In genomic region chr16:18194208-18194985, GRCm38 (mm10) we compare ENCODE assay signal across 9 mouse cellular contexts. TPM values are rescaled to one million over a fixed set of nuclear protein-coding genes. Genes with fewer than 3 reads are reported as not detected.
DNase-seq lines count a peak whose midpoint lies in the region; ATAC-seq and TF ChIP-seq lines count a peak whose summit lies in the region.
"Had no signal": no experiment of that assay in that cellular context is flagged by ENCODE, and none has a peak within 500 bp of the region (broad histone marks: within the 10 kb centered on the region; RNA-seq: fewer than 3 reads in every experiment).

No protein-coding gene starts in this region.

- no peak for TF ChIP-seq CTCF in bone marrow macrophage, adult 2 months (IDR thresholded peaks at IDR 0.05; ENCODE audit: low read depth, low read length)

- no peaks in the 10 kb centered on the region for H3K36me3 ChIP-seq in hindbrain, embryonic 16.5 days (ENCODE audit: control insufficient read depth, insufficient read depth, low read length)

- peak overlapping the region; percentile 69 for H3K27ac ChIP-seq in bone marrow macrophage, adult 2 months (ENCODE audit: insufficient read depth, low read depth, low read length)
- H3K27ac ChIP-seq in hindbrain, embryonic 16.5 days (ENCODE audit: low read depth, low read length): no peak overlapping the region
- H3K27ac ChIP-seq: liver, embryonic 14.5 days had no signal

- TF ChIP-seq POLR2A in bone marrow macrophage, adult 2 months (IDR thresholded peaks at IDR 0.05; ENCODE audit: borderline replicate concordance, low read depth, low read length): no peak

- peaks cover 15% of the 10 kb centered on the region for H3K4me1 ChIP-seq in bone marrow macrophage, adult 2 months (ENCODE audit: control insufficient read depth, insufficient read depth, low read length)
- peaks cover 18% of the 10 kb centered on the region for H3K4me1 ChIP-seq in hindbrain, embryonic 16.5 days (ENCODE audit: control insufficient read depth, insufficient read depth, low read depth, low read length)

- H3K9ac ChIP-seq in hindbrain, embryonic 16.5 days (ENCODE audit: low read depth, low read length): peak overlapping the region; percentile 24; the same call in 1 of the 2 replicates
- H3K9ac ChIP-seq: liver, embryonic 14.5 days had no signal

- DNase-seq in embryo, embryonic 10 days (ENCODE audit: low spot score): peak; percentile 33
- no peak for DNase-seq in embryo, embryonic 9.5 days (ENCODE audit: extremely low spot score)
- DNase-seq in mesoderm, embryonic 11.5 days (ENCODE audit: low read depth, low spot score): peak; percentile 79
- no peak for DNase-seq in urinary bladder, postnatal 10 days (ENCODE audit: low spot score)
- DNase-seq in thymus, postnatal 10 days (ENCODE audit: low spot score in 2 of 2): no peak
- no peak for DNase-seq in urinary bladder, adult 18-20 months (ENCODE audit: low spot score in 2 of 2)

- no peak overlapping the region for H3K4me2 ChIP-seq in hindbrain, embryonic 16.5 days (ENCODE audit: low read length)

- H3K27me3 ChIP-seq in hindbrain, embryonic 16.5 days (replicated peaks; ENCODE audit: control insufficient read depth, insufficient read depth, low read length): no peaks in the 10 kb centered on the region

- H3K4me3 ChIP-seq in bone marrow macrophage, adult 2 months (ENCODE audit: insufficient read depth, low read length): no peak overlapping the region
- no peak overlapping the region for H3K4me3 ChIP-seq in hindbrain, embryonic 16.5 days (ENCODE audit: low read length)

- WGBS in hindbrain, embryonic 16.5 days: 48% methylated on average over 15 of the region's 15 CpGs

- peak; percentile 49 for ATAC-seq in hindbrain, embryonic 16.5 days

- H3K9me3 ChIP-seq in hindbrain, embryonic 16.5 days (ENCODE audit: control insufficient read depth, low read length): no peaks in the 10 kb centered on the region

RNA-seq across cellular contexts. Expression of gene Ccdc188, which starts 23.3 kb away (rescaled TPM):
- not detected in 2 replicates for polyA plus RNA-seq in bone marrow macrophage, adult 2 months (2012; ENCODE audit: insufficient read depth, insufficient read length, missing spikeins)
- polyA plus RNA-seq in hindbrain, embryonic 16.5 days (2015; fragmentation: Nextera tagmentation; extraction: Ambion mirVana): 0.11 TPM in 1 of 2 replicates, not detected in the other
- polyA plus RNA-seq: liver, embryonic 14.5 days had no signal

RNA-seq across cellular contexts. Expression of gene Zdhhc8, which starts 40.5 kb away (rescaled TPM):
- 10.8 and 14.3 TPM in 2 replicates for polyA plus RNA-seq in bone marrow macrophage, adult 2 months (2012; ENCODE audit: insufficient read depth, insufficient read length, missing spikeins)
- 8.0 and 14.6 TPM in 2 replicates for polyA plus RNA-seq in hindbrain, embryonic 16.5 days (2015; fragmentation: Nextera tagmentation; extraction: Ambion mirVana)

RNA-seq across cellular contexts. Expression of gene Trmt2a, which starts 54.1 kb away (rescaled TPM):
- polyA plus RNA-seq in bone marrow macrophage, adult 2 months (2012; ENCODE audit: insufficient read depth, insufficient read length, missing spikeins): 64.4 and 64.9 TPM in 2 replicates
- 100 and 105 TPM in 2 replicates for polyA plus RNA-seq in hindbrain, embryonic 16.5 days (2015; fragmentation: Nextera tagmentation; extraction: Ambion mirVana)

RNA-seq across cellular contexts. Expression of gene Ranbp1, which starts 54.1 kb away (rescaled TPM):
- 85.0 and 105 TPM in 2 replicates for polyA plus RNA-seq in bone marrow macrophage, adult 2 months (2012; ENCODE audit: insufficient read depth, insufficient read length, missing spikeins)
- polyA plus RNA-seq in hindbrain, embryonic 16.5 days (2015; fragmentation: Nextera tagmentation; extraction: Ambion mirVana): 362 and 365 TPM in 2 replicates

Comparison
In these comparisons a context has a peak if more than half of its experiments do, and no peak if none do; other contexts are left out.
1. DNase-seq: peak in embryo, embryonic 10 days (single experiment) and mesoderm, embryonic 11.5 days (single experiment); none in embryo, embryonic 9.5 days (single experiment), urinary bladder, postnatal 10 days (single experiment), thymus, postnatal 10 days (0 of 2) and urinary bladder, adult 18-20 months (0 of 2).